Mouse (Mus musculus): ENCODE data around the gene Eif4e2.

DNA sequence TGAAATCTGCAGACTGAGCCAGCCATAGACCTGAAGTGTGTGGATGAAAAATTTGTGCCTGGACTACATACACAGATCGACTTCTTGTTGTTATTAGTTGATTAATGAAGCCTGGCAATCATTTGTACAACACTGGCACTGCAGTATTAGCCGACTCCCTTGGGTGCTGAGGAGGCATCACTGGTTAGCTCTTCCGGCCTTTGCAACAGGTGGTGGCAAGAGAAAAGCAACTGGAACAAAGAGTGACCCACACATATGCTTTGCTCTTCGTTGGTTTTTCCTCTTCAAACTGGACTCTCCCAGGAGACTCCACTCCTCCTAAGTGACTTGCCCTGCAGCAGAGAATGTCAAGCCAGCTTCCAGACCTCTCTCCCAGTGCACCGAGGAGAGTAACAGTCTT is 9.9 kb upstream of the Eif4e2 start:
- TF ChIP-seq FOSL1 (IDR thresholded peaks at IDR 0.05; ENCODE audit: insufficient read depth, low read length, poor library complexity, severe bottlenecking), result no peak
- TF ChIP-seq CTCF (IDR thresholded peaks at IDR 0.05; ENCODE audit: control insufficient read depth, insufficient read depth, insufficient read length), result no peak
- no peak for TF ChIP-seq USF1 (IDR thresholded peaks at IDR 0.05; ENCODE audit: low read depth)
- no peak for TF ChIP-seq MAX (IDR thresholded peaks at IDR 0.05)

All from C2C12 (cell line).